Mouse (Mus musculus) myocyte (in vitro differentiated cells): ENCODE measurements around the gene Baz2a. TPM values are rescaled to one million over a fixed set of nuclear protein-coding genes. Genes with fewer than 3 reads are reported as not detected.
"Not testable (repeated sequence)": the region's sequence is repeated elsewhere in the genome, so short reads cannot be mapped to it uniquely, and the experiment has no call there.

Experiments
- H3K27me3 ChIP-seq: one replicate; pipeline ENCODE4 v1.6.1; 2011; ENCODE audit not compliant: control insufficient read depth, insufficient read depth, insufficient read length
- H3K36me3 ChIP-seq: one replicate; pipeline ENCODE4 v1.6.1; 2011; ENCODE audit not compliant: control insufficient read depth, insufficient read depth
- H3K4me2 ChIP-seq: one replicate; pipeline ENCODE4 v1.6.1; 2011; ENCODE audit warnings: low read depth, control low read depth
- H3K4me3 ChIP-seq: one replicate; pipeline ENCODE4 v1.5.1; 2011; ENCODE audit warnings: mild to moderate bottlenecking, control low read depth, moderate library complexity
- H3K79me2 ChIP-seq: one replicate; pipeline ENCODE4 v1.6.1; 2011; ENCODE audit not compliant: control insufficient read depth, insufficient read depth
- H3ac ChIP-seq: one replicate; pipeline ENCODE4 v1.6.1; 2011; ENCODE audit not compliant: control insufficient read depth, insufficient read length
- CEBPB ChIP-seq: IDR thresholded peaks from 2 replicates; pipeline ENCODE4 v1.6.1; 2011; ENCODE audit warnings: mild to moderate bottlenecking, moderate library complexity; ENCODE audit not compliant: poor library complexity, insufficient read depth, severe bottlenecking
- E2F4 ChIP-seq: IDR thresholded peaks from one replicate; pipeline ENCODE4 v1.6.1; 2011; ENCODE audit warnings: mild to moderate bottlenecking, control low read depth, moderate library complexity; ENCODE audit not compliant: insufficient read depth
- MAX ChIP-seq: IDR thresholded peaks from one replicate; pipeline ENCODE4 v1.6.1; 2011; ENCODE audit warnings: low read depth, mild to moderate bottlenecking, control low read depth
- MYOD1 ChIP-seq, 3 experiments: IDR thresholded peaks; one replicate each; pipeline ENCODE4 v1.6.1; 2011; ENCODE audit warnings: control low read depth in 2 of 3, low read depth in 2 of 3, mild to moderate bottlenecking in 2 of 3, moderate library complexity in 1 of 3; ENCODE audit not compliant: insufficient read length in 2 of 3, control insufficient read depth in 1 of 3
- MYOG ChIP-seq, 3 experiments: IDR thresholded peaks; one replicate each; pipeline ENCODE4 v1.6.1; 2011; ENCODE audit warnings: control low read depth in 2 of 3, low read depth in 2 of 3, mild to moderate bottlenecking in 2 of 3; ENCODE audit not compliant: insufficient read length in 2 of 3, control insufficient read depth in 1 of 3, insufficient read depth in 1 of 3
- POLR2A ChIP-seq: IDR thresholded peaks from one replicate; pipeline ENCODE4 v1.6.1; 2011; ENCODE audit warnings: low read depth, mild to moderate bottlenecking, control low read depth, moderate library complexity; ENCODE audit not compliant: insufficient read length
- POLR2AphosphoS2 ChIP-seq: IDR thresholded peaks from one replicate; pipeline ENCODE4 v1.6.1; 2011; ENCODE audit warnings: low read depth, control low read depth; ENCODE audit not compliant: insufficient read length
- REST ChIP-seq: IDR thresholded peaks from one replicate; pipeline ENCODE4 v1.6.1; 2011; ENCODE audit warnings: mild to moderate bottlenecking, control low read depth, moderate library complexity; ENCODE audit not compliant: insufficient read depth, insufficient read length
- SRF ChIP-seq: IDR thresholded peaks from one replicate; pipeline ENCODE4 v1.6.1; 2011; ENCODE audit warnings: low read depth; ENCODE audit not compliant: control insufficient read depth, insufficient read length
- TCF12 ChIP-seq: IDR thresholded peaks from one replicate; pipeline ENCODE4 v1.6.1; 2011; ENCODE audit warnings: mild to moderate bottlenecking, control low read depth; ENCODE audit not compliant: poor library complexity, insufficient read depth, severe bottlenecking
- TCF3 ChIP-seq: IDR thresholded peaks from one replicate; pipeline ENCODE4 v1.6.1; 2011; ENCODE audit warnings: low read depth, control low read depth; ENCODE audit not compliant: insufficient read length
- USF1 ChIP-seq: IDR thresholded peaks from one replicate; pipeline ENCODE4 v1.6.1; 2011; ENCODE audit warnings: low read depth, mild to moderate bottlenecking, control low read depth, moderate library complexity
- polyA plus RNA-seq: library from polyadenylated mRNA; unstranded; fragments of >200 nt; fragmentation: generic; extraction: Trizol; gene quantifications from one replicate; pipeline ENCODE4 v1.2.1, GENCODE M21; 2012; ENCODE audit warnings: missing spikeins

The Baz2a gene
- polyA plus RNA-seq, 1 experiment = 12.7 TPM

- TF ChIP-seq SRF (no peak), CEBPB (no peak), MAX (no peak), USF1 (no peak), MYOG (IDR thresholded peaks at IDR 0.05; ENCODE audit: control insufficient read depth in 1 of 3, insufficient read depth in 1 of 3, insufficient read length in 2 of 3, low read depth in 2 of 3) (no peak), REST (no peak), POLR2A (no peak)
- H3K27me3 ChIP-seq = no peaks in the 10 kb centered on the region
- no peak overlapping the region for H3K4me3 ChIP-seq
- peaks cover 9% of the 10 kb centered on the region for H3K36me3 ChIP-seq
- H3ac ChIP-seq = no peak overlapping the region
- H3K4me2 ChIP-seq = no peak overlapping the region
- peaks cover 15% of the 10 kb centered on the region for H3K79me2 ChIP-seq
Observed at GRCm38 (mm10) chr10:128148789-128149365, 57.5 kb downstream of the Baz2a start.

GRCm38 (mm10) chr10:128149592-128149991, 58.2 kb downstream of the Baz2a start:
- no peak overlapping the region for H3ac ChIP-seq
- H3K4me2 ChIP-seq = peak overlapping the region; percentile 25
- H3K4me3 ChIP-seq = no peak overlapping the region
- TF ChIP-seq POLR2A (no peak), E2F4 (no peak), USF1 (no peak), REST (no peak), TCF3 (no peak), SRF (no peak), MAX (no peak), CEBPB (no peak), TCF12 (no peak), POLR2AphosphoS2 (no peak), MYOD1 (IDR thresholded peaks at IDR 0.05; ENCODE audit: control insufficient read depth in 1 of 3, insufficient read length in 2 of 3, low read depth in 2 of 3) (no peak), MYOG (IDR thresholded peaks at IDR 0.05; ENCODE audit: control insufficient read depth in 1 of 3, insufficient read depth in 1 of 3, insufficient read length in 2 of 3, low read depth in 2 of 3) (no peak)
- H3K36me3 ChIP-seq = peaks cover 9% of the 10 kb centered on the region
- peaks cover 22% of the 10 kb centered on the region for H3K79me2 ChIP-seq
- H3K27me3 ChIP-seq = no peaks in the 10 kb centered on the region

- Histone ChIP-seq H3K4me3 (no peak overlapping the region), H3K27me3 (no peaks in the 10 kb centered on the region), H3ac (no peak overlapping the region), H3K36me3 (peaks cover 9% of the 10 kb centered on the region), H3K4me2 (no peak overlapping the region), H3K79me2 (peaks cover 22% of the 10 kb centered on the region)
- TF ChIP-seq USF1 (no peak), CEBPB (no peak), MAX (no peak), SRF (no peak), REST (no peak), POLR2A (no peak), TCF12 (no peak), MYOD1 (IDR thresholded peaks at IDR 0.05; ENCODE audit: control insufficient read depth in 1 of 3, insufficient read length in 2 of 3, low read depth in 2 of 3) (no peak), E2F4 (no peak), POLR2AphosphoS2 (no peak), MYOG (IDR thresholded peaks at IDR 0.05; ENCODE audit: control insufficient read depth in 1 of 3, insufficient read depth in 1 of 3, insufficient read length in 2 of 3, low read depth in 2 of 3) (no peak), TCF3 (no peak)
Observed at GRCm38 (mm10) chr10:128150941-128151340, 59.6 kb downstream of the Baz2a start.

- no peak overlapping the region for H3ac ChIP-seq
- no peak overlapping the region for H3K4me3 ChIP-seq
- TF ChIP-seq CEBPB = no peak
- no peak for TF ChIP-seq POLR2A
- TF ChIP-seq TCF3 = no peak
- TF ChIP-seq SRF = no peak
- TF ChIP-seq USF1 = no peak
- TF ChIP-seq E2F4 = no peak
- TF ChIP-seq REST = no peak
- TF ChIP-seq POLR2AphosphoS2 = no peak
- TF ChIP-seq TCF12 = no peak
- no peak for TF ChIP-seq MYOG (IDR thresholded peaks at IDR 0.05; ENCODE audit: control insufficient read depth in 1 of 3, insufficient read depth in 1 of 3, insufficient read length in 2 of 3, low read depth in 2 of 3)
- no peak for TF ChIP-seq MAX
- TF ChIP-seq MYOD1 (IDR thresholded peaks at IDR 0.05; ENCODE audit: control insufficient read depth in 1 of 3, insufficient read length in 2 of 3, low read depth in 2 of 3) = no peak
- H3K27me3 ChIP-seq = no peaks in the 10 kb centered on the region
- no peak overlapping the region for H3K4me2 ChIP-seq
- no peaks in the 10 kb centered on the region for H3K36me3 ChIP-seq
- H3K79me2 ChIP-seq = peaks cover 33% of the 10 kb centered on the region
Observed at GRCm38 (mm10) chr10:128153978-128154377, 62.6 kb downstream of the Baz2a start.

DNA sequence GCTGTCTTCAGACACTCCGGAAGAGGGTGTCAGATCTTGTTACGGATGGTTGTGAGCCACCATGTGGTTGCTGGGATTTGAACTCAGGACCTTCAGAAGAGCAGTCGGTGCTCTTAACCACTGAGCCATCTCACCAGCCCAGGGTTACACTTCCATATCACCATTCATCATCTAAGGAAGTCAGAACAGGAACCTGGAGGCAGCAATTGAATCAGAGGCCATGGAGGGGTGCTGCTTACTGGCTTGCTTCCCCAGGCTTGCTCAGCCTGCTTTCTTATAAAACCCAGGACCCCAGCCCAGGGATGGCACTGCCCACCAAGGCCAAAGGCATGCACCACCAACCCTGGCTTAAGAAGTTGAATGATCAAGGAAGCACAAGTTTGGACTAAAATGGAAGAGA, 74.3 kb downstream of the Baz2a start:
- not testable (repeated sequence) for H3K4me2 ChIP-seq, H3K4me3 ChIP-seq, H3K27me3 ChIP-seq, H3ac ChIP-seq, H3K36me3 ChIP-seq
- peaks cover 74% of the 10 kb centered on the region for H3K79me2 ChIP-seq
